Mouse (Mus musculus) embryonic facial prominence, embryonic 14.5 days (tissue): ENCODE measurements at regions not wholly inside any gene's neighbourhood (a gene's known extent, or its start where the extent isn't known, plus 50 kb on each side); places are given as distances from the start of the nearest gene placed in this dataset.
A peak's percentile ranks its signal among the peaks of the same experiment; 100 is the strongest.

ENCODE experiments used
- ATAC-seq: fragments of 200-750 bp; cut with Nextera tagmentation; 2 replicates; pipeline ENCODE4 v1.8.0; 2017; ENCODE audit warnings: low read depth, moderate number of reproducible peaks, moderate TSS enrichment
- DNase-seq: peaks from one replicate; pipeline ENCODE4 v3.0.0-alpha.2; 2015; ENCODE audit warnings: low spot score
- H3K27ac ChIP-seq: fragments of 300-500 bp; sonication (generic); replicated peaks from 2 replicates; pipeline ENCODE4 v1.5.1; 2014; ENCODE audit warnings: low read depth, mild to moderate bottlenecking, low read length, moderate library complexity
- H3K27me3 ChIP-seq: fragments of 300-500 bp; sonication (generic); replicated peaks from 2 replicates; pipeline ENCODE4 v1.6.1; 2014; ENCODE audit warnings: low read length; ENCODE audit not compliant: control insufficient read depth, insufficient read depth
- H3K36me3 ChIP-seq: fragments of 300-500 bp; sonication (generic); 2 replicates; pipeline ENCODE4 v1.6.1; 2014; ENCODE audit warnings: low read length, mixed read lengths; ENCODE audit not compliant: control insufficient read depth, insufficient read depth
- H3K4me1 ChIP-seq: fragments of 300-500 bp; sonication (generic); 2 replicates; pipeline ENCODE4 v1.6.1; 2014; ENCODE audit warnings: antibody characterized with exemption, low read length; ENCODE audit not compliant: control insufficient read depth, insufficient read depth
- H3K4me2 ChIP-seq: fragments of 300-500 bp; sonication (generic); 2 replicates; pipeline ENCODE4 v1.6.1; 2014; ENCODE audit warnings: low read depth, mild to moderate bottlenecking, low read length, moderate library complexity, mixed read lengths
- H3K4me3 ChIP-seq: fragments of 300-500 bp; sonication (generic); 2 replicates; pipeline ENCODE4 v1.5.1; 2014; ENCODE audit warnings: low read depth, mild to moderate bottlenecking, low read length
- H3K9ac ChIP-seq: fragments of 300-500 bp; sonication (generic); 2 replicates; pipeline ENCODE4 v1.6.1; 2014; ENCODE audit warnings: low read depth, mild to moderate bottlenecking, low read length, moderate library complexity, mixed read lengths
- H3K9me3 ChIP-seq: fragments of 300-500 bp; sonication (generic); 2 replicates; pipeline ENCODE4 v1.6.1; 2016; ENCODE audit warnings: low read length; ENCODE audit not compliant: control insufficient read depth
- WGBS: fragments of 180-500 bp; shearing (Covaris S2); extraction: QIAGEN DNeasy Blood & Tissue Kit; methylation state at CpG from one replicate; pipeline ENCODE4 v1.1.7; 2014; 5-methylcytosine and 5-hydroxymethylcytosine counted together

DNA sequence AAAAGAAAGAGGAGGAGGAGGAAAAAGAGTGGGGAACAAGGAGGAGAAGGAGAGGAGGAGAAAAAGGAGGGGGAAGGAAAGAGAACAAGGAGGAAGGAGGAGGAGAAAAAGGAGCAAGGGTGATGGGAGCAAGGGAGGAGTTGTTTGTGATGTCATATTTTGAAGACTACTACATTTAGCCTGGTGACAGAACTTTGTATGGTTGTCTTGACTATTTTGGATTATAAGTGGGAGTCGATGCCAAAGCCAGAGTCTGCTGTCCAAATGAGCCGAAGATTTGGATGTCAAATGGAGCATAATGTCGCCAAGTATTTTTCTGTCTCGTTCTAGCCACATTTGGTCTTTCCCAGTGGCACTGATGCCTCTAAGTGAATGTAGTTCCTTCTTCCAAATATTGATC lies 128.2 kb upstream of the Tent5a start:
- ATAC-seq: no peak

DNA sequence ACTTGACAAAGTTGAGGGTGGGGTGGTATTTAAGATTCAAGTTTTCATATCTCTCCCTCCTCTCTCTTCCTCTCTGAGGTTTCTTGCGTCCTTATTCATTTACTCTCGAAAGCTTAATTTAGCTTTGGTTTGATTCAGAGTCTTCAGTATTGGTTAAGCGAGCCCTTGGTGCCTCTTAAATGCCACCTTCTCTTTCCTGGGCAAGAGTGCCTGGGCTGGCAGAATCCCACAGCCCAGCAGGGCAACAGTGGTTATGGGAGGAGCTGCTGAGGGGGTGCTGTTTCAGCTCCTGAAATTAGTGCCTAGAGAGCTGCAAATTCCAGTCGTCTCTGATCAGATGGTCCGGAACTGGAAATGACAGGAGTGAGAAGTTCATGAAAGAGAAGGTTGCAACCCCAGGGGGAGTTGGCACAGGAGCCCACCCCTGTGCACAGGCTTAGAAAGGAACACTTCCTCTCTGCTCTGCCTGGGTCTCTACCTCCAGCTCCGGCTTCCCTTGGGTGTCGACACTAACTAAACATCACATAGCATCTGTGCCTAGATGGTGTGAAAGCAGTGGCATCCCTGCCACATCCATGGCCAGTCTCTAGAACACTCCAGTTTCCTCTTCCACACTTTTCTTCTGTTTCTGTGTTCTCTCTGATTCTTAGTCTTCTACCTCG lies 125.2 kb upstream of the Tent5a start:
- DNase-seq (peak; percentile 29), ATAC-seq (no peak)
- no peaks in the 10 kb centered on the region for H3K36me3 ChIP-seq
- no peak overlapping the region for H3K27ac ChIP-seq
- H3K4me1 ChIP-seq: peaks cover 4% of the 10 kb centered on the region; the same call in 1 of the 2 replicates
- H3K9me3 ChIP-seq: no peaks in the 10 kb centered on the region
- WGBS: 77% methylated on average over 8 of the region's 8 CpGs
- H3K27me3 ChIP-seq: no peaks in the 10 kb centered on the region
- H3K9ac ChIP-seq: no peak overlapping the region
- no peak overlapping the region for H3K4me2 ChIP-seq
- H3K4me3 ChIP-seq: no peak overlapping the region

More for the DNA sequence above, 128.2 kb upstream of the Tent5a start:
- peaks cover 4% of the 10 kb centered on the region; the same call in 1 of the 2 replicates for H3K4me1 ChIP-seq
- no peak overlapping the region for H3K27ac ChIP-seq
- no peak for DNase-seq
- H3K36me3 ChIP-seq: no peaks in the 10 kb centered on the region
- WGBS: 79% methylated on average over 4 of the region's 4 CpGs
- no peak overlapping the region for H3K4me2 ChIP-seq
- H3K9ac ChIP-seq: no peak overlapping the region
- no peak overlapping the region for H3K4me3 ChIP-seq
- H3K9me3 ChIP-seq: no peaks in the 10 kb centered on the region
- no peaks in the 10 kb centered on the region for H3K27me3 ChIP-seq

DNA sequence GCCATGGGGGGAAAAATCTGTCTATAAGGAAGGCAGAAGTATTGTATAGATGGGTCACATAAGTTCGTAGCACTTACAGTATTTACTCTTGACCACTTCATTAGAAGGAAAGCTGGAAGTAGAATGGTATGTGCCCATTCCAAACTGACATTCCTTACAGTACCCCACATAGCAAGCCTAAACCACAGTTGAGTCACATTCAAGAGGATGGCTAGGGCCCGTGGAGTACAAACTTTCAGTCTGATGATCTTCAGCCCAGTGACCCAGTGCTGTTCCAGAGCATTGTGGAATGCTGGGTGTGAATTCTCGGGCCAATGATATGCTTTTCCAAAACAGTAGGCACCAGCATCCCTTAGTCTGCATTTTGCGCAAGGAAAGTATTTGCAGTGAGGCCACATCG lies 124.2 kb upstream of the Tent5a start:
- DNase-seq (no peak), ATAC-seq (no peak)
- H3K4me3 ChIP-seq: no peak overlapping the region
- H3K9ac ChIP-seq: no peak overlapping the region
- no peaks in the 10 kb centered on the region for H3K9me3 ChIP-seq
- H3K27me3 ChIP-seq: no peaks in the 10 kb centered on the region
- H3K4me2 ChIP-seq: no peak overlapping the region
- no peak overlapping the region for H3K27ac ChIP-seq
- peaks cover 4% of the 10 kb centered on the region; the same call in 1 of the 2 replicates for H3K4me1 ChIP-seq
- WGBS: 94% methylated on average over 5 of the region's 5 CpGs
- no peaks in the 10 kb centered on the region for H3K36me3 ChIP-seq

DNA sequence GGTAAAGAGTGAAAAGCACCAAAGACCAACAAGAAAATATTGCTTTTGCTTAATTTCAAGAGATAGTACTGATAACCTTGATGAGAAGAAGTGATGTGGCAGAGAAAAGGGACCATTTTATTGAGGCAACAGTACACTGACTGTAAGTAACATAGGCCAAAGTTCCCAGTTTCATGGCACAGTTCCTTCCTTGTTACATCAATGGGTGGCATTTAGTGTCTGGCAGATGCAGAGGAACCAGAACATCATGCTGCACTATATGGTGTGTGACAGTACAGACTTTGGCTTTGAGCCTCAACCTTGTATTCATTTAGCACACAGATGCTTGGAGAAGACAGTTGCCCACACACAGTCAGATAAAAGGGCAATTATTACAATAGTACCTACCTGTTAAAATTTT lies 123.7 kb upstream of the Tent5a start:
- H3K4me1 ChIP-seq: peaks cover 4% of the 10 kb centered on the region; the same call in 1 of the 2 replicates
- no peak for ATAC-seq
- no peak overlapping the region for H3K4me2 ChIP-seq
- DNase-seq: no peak
- H3K36me3 ChIP-seq: no peaks in the 10 kb centered on the region
- no peak overlapping the region for H3K27ac ChIP-seq
- H3K4me3 ChIP-seq: no peak overlapping the region
- no peak overlapping the region for H3K9ac ChIP-seq
- no peaks in the 10 kb centered on the region for H3K27me3 ChIP-seq
- H3K9me3 ChIP-seq: no peaks in the 10 kb centered on the region

DNA sequence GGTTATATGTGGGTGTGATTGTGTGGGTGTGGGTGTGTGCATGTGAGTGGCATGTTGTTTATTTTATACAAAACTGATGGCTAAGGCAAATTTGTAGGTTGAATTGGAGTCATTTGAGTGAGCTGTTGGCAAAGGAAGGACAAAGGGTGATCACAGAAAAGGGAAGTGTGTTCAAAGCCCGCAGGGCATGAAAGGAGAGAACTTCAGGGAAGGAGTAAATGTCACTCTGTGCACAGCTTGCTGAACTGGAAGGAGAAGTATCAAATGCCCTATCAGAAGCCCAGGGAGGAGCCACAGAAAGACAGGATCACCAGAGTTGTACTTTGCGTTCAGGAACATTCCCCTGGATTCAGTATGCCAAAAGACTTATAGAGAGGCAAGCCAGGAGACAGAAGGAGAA lies 122.3 kb upstream of the Tent5a start:
- Histone ChIP-seq H3K27me3 (no peaks in the 10 kb centered on the region), H3K9me3 (no peaks in the 10 kb centered on the region), H3K27ac (no peak overlapping the region), H3K9ac (no peak overlapping the region), H3K36me3 (no peaks in the 10 kb centered on the region), H3K4me3 (no peak overlapping the region), H3K4me2 (no peak overlapping the region), H3K4me1 (no peaks in the 10 kb centered on the region)
- no peak for DNase-seq
- 63% methylated on average over 2 of the region's 2 CpGs for WGBS
- no peak for ATAC-seq

DNA sequence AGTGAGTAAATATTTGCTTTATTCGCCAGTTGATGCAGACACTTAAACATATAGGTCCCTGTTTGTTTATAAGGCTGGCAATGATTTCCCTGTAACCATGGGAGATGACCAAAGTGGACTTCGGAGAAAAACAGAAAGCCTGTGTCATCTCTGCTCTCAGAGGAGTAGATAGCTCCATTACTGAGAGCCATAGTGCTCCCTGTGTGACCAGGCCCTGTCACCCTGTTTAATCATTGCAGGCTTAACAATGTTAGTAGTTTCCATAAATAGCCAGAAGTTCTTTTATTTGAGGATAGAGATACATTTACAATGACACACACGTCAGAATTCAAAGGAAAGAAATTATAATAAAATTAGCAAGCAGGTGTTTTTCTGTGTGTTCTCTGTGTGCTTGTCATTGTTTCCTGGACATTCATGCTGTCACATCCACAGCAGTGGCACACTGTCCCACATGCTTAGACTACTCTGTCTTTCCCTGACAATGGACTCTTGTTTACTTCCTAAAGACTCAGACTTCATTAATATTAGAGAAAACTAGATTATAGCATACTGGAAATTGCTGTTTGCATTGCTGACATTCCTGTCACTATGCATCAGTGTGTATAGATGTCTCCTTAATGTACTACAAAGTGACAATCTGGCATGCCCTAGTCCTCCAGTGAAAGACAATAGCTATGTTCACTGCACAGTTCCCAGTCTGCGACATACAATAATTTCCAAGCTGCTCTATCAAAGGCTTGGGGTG lies 115.8 kb upstream of the Tent5a start:
- no peak overlapping the region for H3K4me2 ChIP-seq
- 67% methylated on average over 4 of the region's 4 CpGs for WGBS
- H3K4me1 ChIP-seq: no peaks in the 10 kb centered on the region
- H3K4me3 ChIP-seq: no peak overlapping the region
- H3K27ac ChIP-seq: no peak overlapping the region
- H3K9me3 ChIP-seq: no peaks in the 10 kb centered on the region
- ATAC-seq (peak; percentile 50; the same call in 1 of the 2 replicates), DNase-seq (no peak)
- no peaks in the 10 kb centered on the region for H3K36me3 ChIP-seq
- H3K9ac ChIP-seq: no peak overlapping the region
- no peaks in the 10 kb centered on the region for H3K27me3 ChIP-seq

DNA sequence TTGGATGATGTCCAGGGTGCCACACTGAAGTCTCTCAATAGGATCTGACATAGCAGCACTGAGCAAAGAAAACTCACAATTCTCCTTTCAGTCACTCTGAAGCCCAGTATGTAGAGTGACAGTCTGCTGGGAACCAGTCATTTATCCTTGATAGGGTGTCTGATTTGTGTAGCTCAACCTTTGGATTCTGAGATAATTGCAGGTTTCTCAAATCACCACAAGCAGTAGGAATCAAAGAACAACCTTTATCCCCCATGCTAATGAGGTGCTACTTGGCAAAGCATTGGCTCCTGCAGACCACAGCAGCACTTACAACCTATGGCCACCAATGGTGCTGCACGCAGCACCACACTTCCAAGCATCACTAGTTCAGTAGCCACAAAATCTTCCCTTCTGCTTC lies 112.5 kb upstream of the Tent5a start:
- Histone ChIP-seq H3K4me1 (no peaks in the 10 kb centered on the region), H3K9ac (no peak overlapping the region), H3K4me3 (no peak overlapping the region), H3K4me2 (no peak overlapping the region), H3K27ac (no peak overlapping the region), H3K36me3 (no peaks in the 10 kb centered on the region), H3K9me3 (no peaks in the 10 kb centered on the region), H3K27me3 (no peaks in the 10 kb centered on the region)
- 52% methylated on average over 1 of the region's 1 CpGs for WGBS
- ATAC-seq (no peak), DNase-seq (peak; percentile 24)

DNA sequence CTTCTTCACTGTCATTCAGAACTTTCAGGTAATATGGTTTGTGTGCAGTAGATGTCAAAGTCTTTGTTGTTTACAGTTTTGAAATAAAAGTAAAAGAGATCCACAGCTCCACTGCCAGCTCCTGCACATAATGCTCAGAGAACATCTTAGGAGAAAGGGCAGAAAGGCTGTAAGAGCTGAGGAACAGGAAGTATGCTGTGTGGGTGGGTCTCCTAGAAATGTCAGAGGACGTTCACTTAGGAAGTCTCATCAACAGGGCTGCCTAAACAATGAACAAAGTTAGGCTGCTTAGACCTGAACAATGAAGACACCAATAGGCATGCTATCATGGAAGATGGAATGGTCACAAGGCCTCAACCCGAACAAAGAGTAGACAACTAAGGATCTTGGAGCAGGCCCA lies 105.1 kb upstream of the Tent5a start:
- Histone ChIP-seq H3K9ac (no peak overlapping the region), H3K4me1 (no peaks in the 10 kb centered on the region), H3K27me3 (no peaks in the 10 kb centered on the region), H3K27ac (no peak overlapping the region), H3K4me2 (no peak overlapping the region), H3K4me3 (no peak overlapping the region), H3K9me3 (no peaks in the 10 kb centered on the region), H3K36me3 (no peaks in the 10 kb centered on the region)
- no peak for DNase-seq
- ATAC-seq: no peak
- 60% methylated on average over 2 of the region's 2 CpGs for WGBS

DNA sequence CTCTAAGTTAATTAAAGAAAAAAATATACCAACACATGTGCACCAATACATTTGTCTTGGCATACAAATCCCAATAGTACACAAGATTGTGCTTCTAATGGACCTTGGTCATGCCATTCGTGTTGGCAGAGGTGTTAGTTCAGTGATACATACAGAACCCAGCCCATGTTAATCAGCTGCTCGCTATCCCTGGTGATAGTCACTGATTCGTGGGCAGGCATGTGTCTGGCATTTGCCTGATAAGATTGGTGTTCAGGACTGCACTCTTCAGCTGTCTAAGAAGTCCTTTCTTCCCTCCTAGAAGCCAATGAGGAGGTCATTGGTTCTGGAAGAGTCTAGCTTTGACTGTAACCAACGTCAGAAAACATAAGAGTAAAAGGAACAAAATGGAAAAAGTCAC lies 99.7 kb upstream of the Tent5a start:
- 78% methylated on average over 4 of the region's 4 CpGs for WGBS
- no peaks in the 10 kb centered on the region for H3K9me3 ChIP-seq
- no peak overlapping the region for H3K9ac ChIP-seq
- H3K36me3 ChIP-seq: no peaks in the 10 kb centered on the region
- no peak overlapping the region for H3K27ac ChIP-seq
- H3K4me2 ChIP-seq: no peak overlapping the region
- H3K4me3 ChIP-seq: no peak overlapping the region
- no peak for DNase-seq
- no peak for ATAC-seq
- H3K4me1 ChIP-seq: no peaks in the 10 kb centered on the region
- no peaks in the 10 kb centered on the region for H3K27me3 ChIP-seq
